Comparison of ENCODE assay signal across 14 mouse cellular contexts in the genomic region with DNA sequence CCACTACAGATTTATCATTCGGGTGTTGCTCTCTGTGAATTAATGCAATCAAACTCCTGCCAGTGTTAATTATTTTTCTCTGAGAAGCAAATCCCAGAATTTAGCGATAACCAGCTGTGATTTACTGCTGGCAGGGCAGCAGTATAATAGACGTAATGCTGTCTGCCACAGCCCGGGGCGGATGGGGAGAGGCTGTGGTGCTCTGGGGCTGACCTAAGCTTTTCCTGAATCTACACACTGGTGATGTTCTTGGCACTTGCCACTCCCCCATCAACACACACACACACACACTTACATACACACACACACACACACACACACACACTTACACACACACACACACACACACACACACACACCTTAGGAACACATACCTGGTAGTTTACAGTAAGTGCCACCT.
"Had no signal": no experiment of that assay in that cellular context is flagged by ENCODE, and none has a peak within 500 bp of the region (broad histone marks: within the 10 kb centered on the region; RNA-seq: fewer than 3 reads in every experiment).

No protein-coding gene starts in this region.

- DNase-seq: lung, adult 18-20 months; lung, embryonic 14.5 days; lung, postnatal 10 days; lung, postnatal 4 days; right cerebral cortex, postnatal 14 days; thymus, adult 2 months; thymus, postnatal 25 days; thymus, postnatal 4 days had no signal

- H3K36me3 ChIP-seq: midbrain, embryonic 13.5 days; midbrain, embryonic 15.5 days; neural tube, embryonic 12.5 days; stomach, embryonic 15.5 days had no signal

- H3K4me2 ChIP-seq: lung, embryonic 14.5 days; midbrain, embryonic 11.5 days; midbrain, embryonic 13.5 days; midbrain, embryonic 15.5 days; neural tube, embryonic 12.5 days; stomach, embryonic 15.5 days had no signal

- H3K9ac ChIP-seq: lung, embryonic 14.5 days; midbrain, embryonic 13.5 days; midbrain, embryonic 15.5 days; neural tube, embryonic 12.5 days; stomach, embryonic 15.5 days had no signal

- H3K4me3 ChIP-seq: midbrain, embryonic 13.5 days; midbrain, embryonic 15.5 days; neural tube, embryonic 12.5 days; stomach, embryonic 15.5 days had no signal

- H3K27ac ChIP-seq: midbrain, embryonic 13.5 days; midbrain, embryonic 15.5 days; neural tube, embryonic 12.5 days; stomach, embryonic 15.5 days; stomach, postnatal 0 days had no signal

- ATAC-seq: midbrain, embryonic 13.5 days; midbrain, embryonic 15.5 days had no signal

- H3K9me3 ChIP-seq: midbrain, embryonic 13.5 days; midbrain, embryonic 15.5 days; neural tube, embryonic 12.5 days; stomach, embryonic 15.5 days had no signal

- H3K4me1 ChIP-seq: midbrain, embryonic 13.5 days; midbrain, embryonic 15.5 days; neural tube, embryonic 12.5 days; stomach, embryonic 15.5 days had no signal

- H3K27me3 ChIP-seq: midbrain, embryonic 13.5 days; midbrain, embryonic 15.5 days; neural tube, embryonic 12.5 days; stomach, embryonic 15.5 days had no signal
